Mouse (Mus musculus) limb, embryonic 10.5 days (tissue): ENCODE results near the gene Copg1. TPM values are rescaled to one million over a fixed set of nuclear protein-coding genes. Genes with fewer than 3 reads are reported as not detected.

Source experiments
- DNase-seq: peaks from one replicate; pipeline ENCODE4 v3.0.0-alpha.2; 2017; ENCODE audit warnings: low spot score
- H3K27ac ChIP-seq: fragments of 300-500 bp; sonication (generic); 2 replicates; pipeline ENCODE4 v1.5.1; 2016; ENCODE audit warnings: mild to moderate bottlenecking
- H3K27me3 ChIP-seq: fragments of 300-500 bp; sonication (generic); 2 replicates; pipeline ENCODE4 v1.6.1; 2016; ENCODE audit warnings: low read depth, mild to moderate bottlenecking; ENCODE audit not compliant: poor library complexity, severe bottlenecking
- H3K36me3 ChIP-seq: fragments of 300-500 bp; sonication (generic); 2 replicates; pipeline ENCODE4 v1.6.1; 2016; ENCODE audit warnings: mild to moderate bottlenecking, moderate library complexity
- H3K4me1 ChIP-seq: fragments of 300-500 bp; sonication (generic); 2 replicates; pipeline ENCODE4 v1.6.1; 2016
- H3K4me3 ChIP-seq: fragments of 300-500 bp; sonication (generic); 2 replicates; pipeline ENCODE4 v1.5.1; 2016; ENCODE audit warnings: mild to moderate bottlenecking, moderate library complexity
- H3K9me3 ChIP-seq: fragments of 300-500 bp; sonication (generic); replicated peaks from 2 replicates; pipeline ENCODE4 v1.6.1; 2016; ENCODE audit warnings: mild to moderate bottlenecking
- WGBS: fragments of 180-500 bp; shearing (Covaris S2); methylation state at CpG from one replicate; pipeline ENCODE4 v1.1.7; 2016; 5-methylcytosine and 5-hydroxymethylcytosine counted together
- polyA plus RNA-seq: library from polyadenylated mRNA; unstranded; fragments of >200 nt; fragmentation: Nextera tagmentation; extraction: Ambion mirVana; gene quantifications from 2 replicates; pipeline ENCODE4 v1.2.1, GENCODE M21; 2016

Copg1 gene
- polyA plus RNA-seq, 1 experiment from 2014 or later, result 174 TPM

- H3K27me3 ChIP-seq, result no peaks in the 10 kb centered on the region
- WGBS, result 82% methylated on average over 3 of the region's 3 CpGs
Measured at GRCm38 (mm10) chr6:87882221-87882620, 5.4 kb upstream of the Copg1 start.

GRCm38 (mm10) chr6:87882816-87883215 lies 4.8 kb upstream of the Copg1 start:
- H3K27ac ChIP-seq, result no peak overlapping the region
- no peaks in the 10 kb centered on the region for H3K4me1 ChIP-seq
- H3K27me3 ChIP-seq, result no peaks in the 10 kb centered on the region
- 81% methylated on average over 4 of the region's 4 CpGs for WGBS
- DNase-seq, result no peak
- no peak overlapping the region for H3K4me3 ChIP-seq
- H3K9me3 ChIP-seq, result no peaks in the 10 kb centered on the region
- H3K36me3 ChIP-seq, result no peaks in the 10 kb centered on the region

More at GRCm38 (mm10) chr6:87882221-87882620, 5.4 kb upstream of the Copg1 start:
- Histone ChIP-seq H3K9me3 (no peaks in the 10 kb centered on the region), H3K27ac (no peak overlapping the region), H3K36me3 (no peaks in the 10 kb centered on the region), H3K4me1 (no peaks in the 10 kb centered on the region), H3K4me3 (no peak overlapping the region)
- no peak for DNase-seq

- H3K27me3 ChIP-seq, result no peaks in the 10 kb centered on the region
- DNase-seq, result no peak
- 96% methylated on average over 1 of the region's 1 CpGs for WGBS
Measured at GRCm38 (mm10) chr6:87886721-87887120, 893 bp upstream of the Copg1 start.

DNA sequence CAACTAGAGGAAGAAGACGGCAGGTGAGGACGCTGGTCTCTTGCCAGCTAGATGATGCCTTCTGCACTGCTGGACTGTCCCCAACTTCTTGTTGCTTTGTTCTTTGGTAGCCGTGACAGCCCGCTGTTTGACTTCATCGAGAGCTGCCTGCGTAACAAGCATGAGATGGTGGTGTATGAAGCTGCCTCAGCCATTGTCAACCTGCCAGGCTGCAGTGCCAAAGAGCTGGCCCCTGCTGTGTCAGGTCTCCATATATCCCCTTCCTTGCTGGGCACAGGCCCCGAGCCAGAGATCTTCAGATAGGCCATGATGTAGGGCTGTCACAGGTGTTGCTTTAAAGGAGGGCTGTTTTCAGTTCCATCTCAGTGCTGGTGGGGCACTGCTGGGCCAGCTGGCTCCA lies 6.3 kb downstream of the Copg1 start:
- WGBS, result 96% methylated on average over 7 of the region's 7 CpGs
- Histone ChIP-seq H3K36me3 (peaks cover 99% of the 10 kb centered on the region), H3K27ac (no peak overlapping the region), H3K9me3 (no peaks in the 10 kb centered on the region), H3K4me1 (peaks cover 1% of the 10 kb centered on the region), H3K27me3 (no peaks in the 10 kb centered on the region), H3K4me3 (no peak overlapping the region)
- DNase-seq, result no peak

More at GRCm38 (mm10) chr6:87886721-87887120, 893 bp upstream of the Copg1 start:
- H3K4me3 ChIP-seq, result no peak overlapping the region
- H3K27ac ChIP-seq, result no peak overlapping the region
- peaks cover 7% of the 10 kb centered on the region for H3K4me1 ChIP-seq
- peaks cover 28% of the 10 kb centered on the region for H3K36me3 ChIP-seq
- H3K9me3 ChIP-seq, result no peaks in the 10 kb centered on the region

GRCm38 (mm10) chr6:87898028-87898427 lies 10.4 kb downstream of the Copg1 start:
- Histone ChIP-seq H3K4me1 (no peaks in the 10 kb centered on the region), H3K9me3 (no peaks in the 10 kb centered on the region), H3K36me3 (peaks cover 99% of the 10 kb centered on the region), H3K27ac (no peak overlapping the region), H3K27me3 (no peaks in the 10 kb centered on the region), H3K4me3 (no peak overlapping the region)
- DNase-seq, result no peak
- 97% methylated on average over 10 of the region's 10 CpGs for WGBS

DNA sequence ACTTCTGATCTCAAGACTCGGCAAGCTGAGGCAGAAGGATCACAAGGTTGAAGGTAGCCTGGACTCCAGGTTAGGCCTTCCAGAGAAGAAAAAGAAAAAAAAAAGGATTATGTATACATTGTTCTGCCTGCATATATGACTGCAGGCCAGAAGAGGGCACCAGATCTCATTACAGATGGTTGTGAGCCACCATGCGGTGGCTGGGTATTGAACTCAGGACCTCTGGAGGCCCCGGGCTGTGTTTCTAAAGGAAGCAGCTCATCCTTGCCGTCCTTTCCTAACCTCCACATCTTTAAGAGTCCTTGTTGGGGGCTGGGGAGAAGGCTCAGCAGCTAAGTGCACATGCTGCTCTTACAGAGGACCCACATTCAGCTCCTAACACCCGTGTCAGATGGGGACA lies 19.0 kb downstream of the Copg1 start:
- Histone ChIP-seq H3K27me3 (no peaks in the 10 kb centered on the region), H3K36me3 (peaks cover 98% of the 10 kb centered on the region), H3K9me3 (no peaks in the 10 kb centered on the region), H3K4me1 (no peaks in the 10 kb centered on the region), H3K4me3 (no peak overlapping the region), H3K27ac (no peak overlapping the region)
- no peak for DNase-seq
- 70% methylated on average over 5 of the region's 5 CpGs for WGBS

GRCm38 (mm10) chr6:87909181-87909580 lies 21.6 kb downstream of the Copg1 start:
- peaks cover 91% of the 10 kb centered on the region for H3K36me3 ChIP-seq
- H3K27me3 ChIP-seq, result no peaks in the 10 kb centered on the region
- no peak overlapping the region for H3K4me3 ChIP-seq
- no peaks in the 10 kb centered on the region for H3K9me3 ChIP-seq
- 95% methylated on average over 6 of the region's 6 CpGs for WGBS
- no peak overlapping the region for H3K27ac ChIP-seq
- peaks cover 8% of the 10 kb centered on the region for H3K4me1 ChIP-seq
- no peak for DNase-seq

DNA sequence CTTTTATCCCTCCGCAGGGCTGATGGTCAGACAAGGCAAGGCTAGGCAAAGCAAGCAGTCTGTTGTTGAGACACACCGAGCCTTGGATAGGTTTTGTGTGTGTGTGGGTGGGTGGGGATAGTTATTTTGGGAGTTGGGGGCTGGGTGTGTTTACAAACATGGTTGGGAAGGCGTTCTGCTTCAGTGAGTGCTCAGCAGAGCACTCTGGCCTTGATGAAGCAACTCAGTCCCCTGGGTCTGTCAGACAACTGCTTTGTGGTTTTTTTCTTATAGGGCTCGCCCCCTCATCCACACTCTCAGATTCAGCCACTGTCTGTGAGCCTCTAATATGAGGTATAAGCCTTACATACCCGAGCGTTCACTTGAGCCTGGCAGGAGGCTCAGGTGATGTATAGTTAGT lies 23.9 kb downstream of the Copg1 start:
- 90% methylated on average over 6 of the region's 6 CpGs for WGBS
- Histone ChIP-seq H3K27me3 (no peaks in the 10 kb centered on the region), H3K9me3 (no peaks in the 10 kb centered on the region), H3K4me1 (peaks cover 18% of the 10 kb centered on the region), H3K27ac (no peak overlapping the region), H3K36me3 (peaks cover 78% of the 10 kb centered on the region), H3K4me3 (no peak overlapping the region)
- no peak for DNase-seq

DNA sequence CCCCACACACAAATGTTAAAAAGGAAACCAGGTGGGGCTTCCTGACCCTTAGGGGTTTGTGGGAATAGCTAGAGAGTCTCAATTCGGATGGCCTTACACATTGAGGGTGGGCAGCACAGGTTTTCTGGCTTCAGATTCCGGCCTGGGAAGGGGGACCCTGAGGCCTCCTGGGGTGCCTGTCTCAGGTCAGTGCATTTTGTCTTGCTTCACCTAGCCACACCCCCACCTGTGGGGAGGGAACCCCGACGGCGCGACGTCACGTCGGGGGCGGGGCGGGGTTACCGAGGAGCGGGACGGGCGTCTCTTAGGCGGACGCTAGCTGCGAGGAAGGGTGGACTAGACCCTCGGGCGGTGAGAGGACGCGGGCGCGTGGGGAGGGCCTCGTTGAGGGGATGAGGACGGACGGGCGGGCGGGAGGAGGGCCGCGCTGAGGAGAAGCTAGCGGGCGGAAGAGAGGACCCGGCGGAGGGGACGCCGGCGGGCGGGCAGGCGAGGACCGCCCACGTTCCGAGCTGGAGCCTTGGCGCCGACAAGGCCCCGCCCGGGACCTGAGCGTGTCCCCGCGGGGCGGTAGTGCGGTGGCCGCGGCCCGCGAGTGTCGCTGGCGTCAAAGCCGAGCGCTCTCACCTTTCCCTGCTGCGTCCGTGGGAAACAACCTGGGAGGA lies 26.2 kb downstream of the Copg1 start, which contains the start of gene Hmces:
TSS of gene Hmces (plus strand) at position 275 of the 665 bp plus-strand sequence.
- Histone ChIP-seq H3K4me3 (peak within 1 kb of the TSS; percentile 89), H3K27ac (peak within 1 kb of the TSS; percentile 92), H3K27me3 (no peaks in the 10 kb centered on the region), H3K4me1 (peaks cover 18% of the 10 kb centered on the region), H3K36me3 (peaks cover 78% of the 10 kb centered on the region), H3K9me3 (no peaks in the 10 kb centered on the region)
- peak; percentile 86 for DNase-seq
- WGBS, result 1% methylated on average over 58 of the region's 62 CpGs

GRCm38 (mm10) chr6:87914326-87915102 lies 26.9 kb downstream of the Copg1 start:
- peaks cover 78% of the 10 kb centered on the region for H3K36me3 ChIP-seq
- peaks cover 18% of the 10 kb centered on the region for H3K4me1 ChIP-seq
- no peaks in the 10 kb centered on the region for H3K9me3 ChIP-seq
- peak overlapping the region; percentile 89 for H3K4me3 ChIP-seq
- DNase-seq, result peak; percentile 71
- H3K27ac ChIP-seq, result peak overlapping the region; percentile 92
- no peaks in the 10 kb centered on the region for H3K27me3 ChIP-seq
- WGBS, result 4% methylated on average over 35 of the region's 35 CpGs

DNA sequence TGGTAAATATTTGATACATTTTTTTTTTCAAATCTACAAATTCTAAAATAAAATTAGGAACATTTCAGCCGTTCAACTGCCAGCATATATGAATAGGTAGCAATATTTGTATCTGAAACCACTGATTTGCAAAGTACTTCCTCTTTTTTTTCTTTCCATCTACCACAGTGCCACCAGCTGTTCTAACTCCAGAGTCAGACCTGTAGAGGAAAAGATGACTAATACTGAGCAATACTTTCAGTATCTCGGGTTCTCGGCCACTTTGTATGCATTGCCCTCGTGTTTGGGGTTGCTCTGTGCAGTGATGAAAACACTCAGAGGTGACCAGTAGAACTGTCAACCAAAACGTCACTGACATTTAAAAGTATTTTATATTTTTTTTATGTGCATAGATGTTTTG lies 28.3 kb downstream of the Copg1 start:
- H3K4me1 ChIP-seq, result peaks cover 18% of the 10 kb centered on the region

GRCm38 (mm10) chr6:87921201-87921600 lies 33.6 kb downstream of the Copg1 start:
- 98% methylated on average over 4 of the region's 4 CpGs for WGBS

More for the DNA sequence above, 28.3 kb downstream of the Copg1 start:
- H3K4me3 ChIP-seq, result no peak overlapping the region
- H3K9me3 ChIP-seq, result no peaks in the 10 kb centered on the region
- no peaks in the 10 kb centered on the region for H3K27me3 ChIP-seq
- 91% methylated on average over 5 of the region's 5 CpGs for WGBS
- no peak overlapping the region for H3K27ac ChIP-seq
- no peak for DNase-seq
- peaks cover 78% of the 10 kb centered on the region for H3K36me3 ChIP-seq

GRCm38 (mm10) chr6:87923624-87924023 lies 36.0 kb downstream of the Copg1 start:
- Histone ChIP-seq H3K27me3 (no peaks in the 10 kb centered on the region), H3K4me3 (no peak overlapping the region), H3K4me1 (no peaks in the 10 kb centered on the region), H3K27ac (no peak overlapping the region), H3K36me3 (peaks cover 88% of the 10 kb centered on the region), H3K9me3 (no peaks in the 10 kb centered on the region)
- WGBS, result 91% methylated on average over 1 of the region's 1 CpGs
- no peak for DNase-seq

More at GRCm38 (mm10) chr6:87921201-87921600, 33.6 kb downstream of the Copg1 start:
- H3K36me3 ChIP-seq, result peaks cover 95% of the 10 kb centered on the region
- no peak for DNase-seq
- no peak overlapping the region for H3K27ac ChIP-seq
- no peaks in the 10 kb centered on the region for H3K27me3 ChIP-seq
- no peak overlapping the region for H3K4me3 ChIP-seq
- no peaks in the 10 kb centered on the region for H3K4me1 ChIP-seq
- H3K9me3 ChIP-seq, result no peaks in the 10 kb centered on the region
